Mouse (Mus musculus): Measurements from ENCODE around the gene Acot3.
"Not testable (repeated sequence)": the region's sequence is repeated elsewhere in the genome, so short reads cannot be mapped to it uniquely, and the experiment has no call there.

Gene Acot3

GRCm38 (mm10) chr12:84051937-84052474 lies at the start of gene Acot3:
Gene Acot3, plus strand, starts transcription at chr12:84052144.
- CTCF ChIA-PET, result interaction anchor here (0.6 kb wide), 1 partner anchor 28 kb away, joined by 3 read pairs; no protein-coding TSS in a partner anchor

GRCm38 (mm10) chr12:84003866-84004265 lies 48.1 kb upstream of the Acot3 start:
- CTCF ChIA-PET, result no interaction called here

- CTCF ChIA-PET, result interaction anchor here (0.6 kb wide), 1 partner anchor 394 kb away, joined by 3 read pairs; no protein-coding TSS in a partner anchor
Measured at GRCm38 (mm10) chr12:84008251-84008650, 43.7 kb upstream of the Acot3 start.

- CTCF ChIA-PET, result interaction anchor here (0.6 kb wide), 1 partner anchor 394 kb away, joined by 3 read pairs; no protein-coding TSS in a partner anchor
Measured at GRCm38 (mm10) chr12:84008729-84009128, 43.2 kb upstream of the Acot3 start.

- CTCF ChIA-PET, result interaction anchor here (1.3 kb wide), 1 partner anchor 21 kb away, joined by 3 read pairs; no protein-coding TSS in a partner anchor
Measured at GRCm38 (mm10) chr12:84009171-84009965, 42.6 kb upstream of the Acot3 start, which contains the start of gene Acot1. Gene Acot1, plus strand, starts transcription at chr12:84009490.

- CTCF ChIA-PET, result interaction anchor here (1.3 kb wide), 1 partner anchor 22 kb away, joined by 3 read pairs; no protein-coding TSS in a partner anchor
Measured at GRCm38 (mm10) chr12:84010201-84010600, 41.7 kb upstream of the Acot3 start.

- CTCF ChIA-PET, result no interaction called here
Measured at GRCm38 (mm10) chr12:84011251-84012040, 40.5 kb upstream of the Acot3 start.

DNA sequence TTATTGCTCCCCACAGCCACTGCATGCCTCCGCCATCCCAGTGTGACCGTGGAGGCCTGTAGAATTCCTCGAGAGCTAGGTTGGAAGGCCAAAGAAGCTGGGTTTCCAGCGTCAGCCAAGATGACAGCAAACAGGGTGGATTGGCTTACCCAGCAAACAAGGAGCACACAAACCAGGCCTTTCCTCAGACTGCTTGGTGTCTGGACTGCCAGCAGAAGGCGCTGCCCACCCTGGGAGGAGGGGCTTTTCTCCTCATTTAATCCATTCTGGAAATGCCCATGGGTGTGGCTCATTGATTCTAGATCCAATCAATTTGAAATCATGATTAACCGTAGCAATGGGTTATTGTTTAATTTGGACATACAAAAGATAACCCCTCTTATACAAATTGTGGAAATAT lies 38.8 kb upstream of the Acot3 start:
- CTCF ChIA-PET, result interaction anchor here (0.7 kb wide), 1 partner anchor 286 kb away, joined by 3 read pairs; no protein-coding TSS in a partner anchor

- CTCF ChIA-PET, result no interaction called here
Measured at GRCm38 (mm10) chr12:84013701-84014100, 38.2 kb upstream of the Acot3 start.

GRCm38 (mm10) chr12:84020528-84020927 lies 31.4 kb upstream of the Acot3 start:
- CTCF ChIA-PET, result interaction anchor here (0.7 kb wide), 1 partner anchor 11 kb away, joined by 13 read pairs; no protein-coding TSS in a partner anchor

DNA sequence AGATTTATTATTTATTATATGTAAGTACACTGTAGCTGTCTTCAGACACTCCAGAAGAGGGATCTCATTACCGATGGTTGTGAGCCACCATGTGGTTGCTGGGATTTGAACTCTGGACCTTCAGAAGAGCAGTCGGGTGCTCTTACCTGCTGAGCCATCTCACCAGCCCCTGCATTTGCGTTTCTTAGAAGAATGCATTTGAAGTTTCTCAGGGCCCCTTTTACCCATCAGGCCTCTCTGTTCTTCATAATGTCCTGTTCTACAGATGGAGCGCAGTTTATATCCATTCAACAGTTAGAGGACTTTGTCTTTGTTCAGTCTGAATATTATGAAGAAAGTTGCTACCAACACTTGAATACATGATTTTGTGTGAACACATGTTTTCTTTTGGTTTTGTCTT lies 29.7 kb upstream of the Acot3 start:
- CTCF ChIA-PET, result not testable (repeated sequence)

DNA sequence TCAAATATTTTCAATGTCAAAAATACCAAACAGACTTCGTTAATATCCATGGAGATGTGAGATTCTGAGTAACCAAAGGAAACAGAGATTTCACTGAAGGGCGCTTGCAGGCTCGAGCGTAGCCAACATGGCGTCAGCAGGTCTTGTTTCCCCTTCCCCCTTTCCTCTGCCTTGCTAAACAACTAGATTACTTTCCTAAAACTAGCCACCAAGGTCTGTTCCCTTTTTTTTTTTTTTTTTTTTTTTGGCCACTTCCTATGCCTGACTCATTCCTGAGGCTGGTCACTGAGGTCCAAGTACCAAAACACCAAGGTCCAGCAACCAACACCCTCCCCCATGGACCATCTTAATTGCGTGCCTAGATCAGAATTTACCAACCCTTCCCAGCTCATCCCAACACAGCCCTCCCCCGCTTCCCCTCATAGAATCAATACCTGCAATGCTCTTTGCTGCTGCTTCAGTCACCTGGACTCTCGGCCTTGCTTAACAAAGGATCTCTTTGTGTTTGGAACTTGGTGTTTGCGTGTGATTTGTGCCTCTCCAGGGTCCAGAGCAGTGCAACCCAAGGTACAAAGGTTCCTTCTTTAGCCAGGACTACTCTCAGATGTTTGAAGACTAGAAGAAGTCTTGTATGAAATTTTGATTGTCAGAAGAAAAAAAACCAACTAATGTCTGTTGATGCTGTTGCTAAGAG lies 28.7 kb upstream of the Acot3 start:
- CTCF ChIA-PET, result no interaction called here

DNA sequence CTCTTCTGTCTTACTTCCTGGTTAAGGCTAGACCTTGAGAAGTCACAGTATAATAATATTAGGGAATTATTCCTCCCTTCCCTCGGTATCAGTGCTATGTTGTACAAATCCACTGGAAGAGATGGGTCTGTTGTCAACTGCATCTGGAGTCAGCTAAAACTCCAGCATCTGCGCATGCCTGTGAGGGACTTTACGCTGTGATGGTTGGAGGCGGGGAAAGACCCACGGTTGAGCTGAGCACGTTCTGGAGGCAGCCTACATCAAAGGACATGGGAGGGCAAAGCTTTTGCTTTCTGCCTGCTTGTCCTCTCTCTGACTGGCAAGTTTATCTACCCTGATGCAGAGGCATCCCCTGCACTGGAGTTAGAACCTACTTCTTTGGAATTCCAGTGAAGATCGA lies 26.1 kb upstream of the Acot3 start:
- CTCF ChIA-PET, result no interaction called here

DNA sequence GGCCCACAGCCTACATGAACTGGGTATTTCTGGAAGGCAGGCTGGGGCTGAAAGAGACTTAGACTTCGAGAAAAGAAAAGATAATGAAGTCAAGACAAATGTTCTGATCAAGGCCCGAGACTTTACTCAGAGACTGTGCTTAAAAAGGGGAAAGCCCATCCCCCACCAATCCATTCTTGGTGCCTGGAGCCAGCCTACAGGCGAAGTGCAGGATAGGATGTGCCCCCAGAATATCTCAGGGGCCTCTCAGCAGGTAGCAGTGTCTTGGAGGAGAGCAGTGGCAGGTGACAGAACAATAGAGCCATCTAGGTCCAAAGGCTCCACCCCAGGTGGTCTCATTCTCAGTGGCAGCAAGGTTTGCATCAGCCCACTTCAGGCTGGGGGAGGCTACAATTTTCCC lies 23.6 kb upstream of the Acot3 start:
- CTCF ChIA-PET, result interaction anchor here (1.3 kb wide), 1 partner anchor 56 kb away, joined by 10 read pairs; no protein-coding TSS in a partner anchor

DNA sequence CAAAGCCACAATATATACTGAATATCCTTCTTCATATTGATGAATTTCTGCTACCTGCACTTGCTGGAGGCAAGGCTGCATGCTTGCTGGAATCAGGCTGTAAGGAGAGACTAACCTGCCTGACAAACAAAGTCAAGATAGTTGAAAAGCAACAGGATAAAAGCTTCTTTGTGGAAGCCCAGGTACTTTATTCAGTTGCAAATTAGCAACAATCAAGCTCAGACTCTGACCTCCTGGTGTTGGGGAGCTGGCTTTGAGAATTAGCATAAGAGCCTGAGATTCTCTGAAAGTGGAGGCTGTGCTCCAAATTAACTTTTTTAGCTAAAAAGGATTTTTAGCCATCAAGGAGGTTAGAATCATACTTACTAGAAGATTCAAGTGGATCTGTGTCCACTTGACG lies 22.9 kb upstream of the Acot3 start:
- CTCF ChIA-PET, result not testable (repeated sequence)

DNA sequence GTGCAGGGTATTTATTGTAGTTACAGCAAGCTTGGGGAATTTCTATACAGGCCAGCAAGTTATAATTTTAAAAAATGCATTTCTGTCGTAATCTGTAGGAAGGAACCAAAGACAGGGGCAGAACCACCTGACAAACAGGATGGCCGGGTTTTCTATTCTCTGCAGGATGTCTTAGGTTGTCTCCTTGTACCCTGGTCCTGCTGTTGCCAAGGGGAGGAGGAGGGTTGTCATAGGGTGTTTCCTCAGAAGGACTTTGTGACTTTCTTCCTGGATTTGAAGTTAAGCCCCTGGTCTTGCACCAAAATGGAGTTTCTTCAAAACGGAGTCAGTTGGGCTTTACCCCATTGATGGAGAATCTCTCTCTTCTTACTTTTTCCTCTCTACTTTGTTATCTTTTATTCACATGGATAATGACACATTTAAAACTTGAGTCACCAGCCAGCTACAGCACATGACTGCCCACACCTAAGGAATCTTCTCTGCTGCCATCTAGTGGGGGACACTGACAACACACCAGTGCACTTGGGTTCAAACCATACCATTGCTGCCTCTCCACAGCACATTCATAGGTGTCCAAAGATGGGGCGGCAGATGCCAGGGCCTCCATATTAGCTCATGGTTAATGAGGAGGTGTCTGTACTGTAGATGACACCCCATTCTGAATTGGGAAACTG lies 21.1 kb upstream of the Acot3 start:
- CTCF ChIA-PET, result interaction anchor here (0.6 to 1.0 kb wide), 3 partner anchors 10 to 59 kb away, joined by 5 to 13 read pairs (median 5); no protein-coding TSS in a partner anchor

GRCm38 (mm10) chr12:84032854-84033253 lies 19.1 kb upstream of the Acot3 start:
- CTCF ChIA-PET, result no interaction called here

DNA sequence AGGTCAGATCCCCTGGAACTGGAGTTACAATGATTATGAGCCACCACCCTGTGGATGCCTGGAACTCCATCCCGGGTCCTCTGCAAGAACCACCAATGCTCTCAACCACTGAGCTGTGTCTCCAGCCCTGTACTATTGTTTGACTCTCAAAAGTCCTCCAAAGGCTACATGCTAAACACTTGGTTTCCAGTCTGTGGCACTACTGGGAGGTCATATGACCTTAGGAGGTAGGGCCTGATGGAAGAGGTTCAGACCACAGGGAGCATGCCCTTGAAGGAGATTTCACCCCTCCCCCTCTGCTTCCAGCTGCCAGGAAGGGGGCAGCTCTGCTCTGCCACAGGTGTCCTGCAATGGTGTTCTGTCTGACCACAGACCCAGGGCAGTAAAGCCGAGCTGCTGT lies 18.6 kb upstream of the Acot3 start:
- CTCF ChIA-PET, result interaction anchor here (0.5 kb wide), 1 partner anchor 21 kb away, joined by 6 read pairs; no protein-coding TSS in a partner anchor

GRCm38 (mm10) chr12:84034108-84034507 lies 17.8 kb upstream of the Acot3 start:
- CTCF ChIA-PET, result interaction anchor here (0.7 kb wide), 1 partner anchor 178 kb away, joined by 6 read pairs; no protein-coding TSS in a partner anchor

DNA sequence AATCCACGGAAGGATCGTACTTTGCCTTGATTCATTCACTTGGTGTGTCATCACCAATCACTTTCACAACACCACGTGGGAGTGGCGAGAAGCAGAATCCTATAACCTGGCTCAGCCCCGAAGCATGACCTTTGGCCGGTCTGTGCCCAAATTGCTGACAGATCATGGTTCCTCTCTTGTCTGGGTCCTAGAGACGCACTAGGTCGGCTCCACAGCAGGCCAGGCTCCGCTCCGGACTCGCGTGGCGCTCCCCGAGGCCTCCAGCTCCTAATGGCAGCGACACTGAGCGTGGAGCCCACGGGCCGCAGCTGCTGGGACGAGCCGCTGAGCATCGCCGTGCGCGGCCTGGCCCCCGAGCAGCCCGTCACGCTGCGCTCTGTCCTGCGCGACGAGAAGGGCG lies 13.7 kb upstream of the Acot3 start, which contains the start of gene Acot4:
Acot4 (plus strand) TSS at position 139 of the 400 bp plus-strand sequence.
- CTCF ChIA-PET, result not testable (repeated sequence)

Measured in spleen, embryonic (tissue).